Mouse (Mus musculus) liver, adult 2 months (tissue): ENCODE results near the gene Sdha.

Experiments used
- CTCF ChIP-seq: fragments of 200-500 bp; IDR thresholded peaks from 2 replicates; pipeline ENCODE4 v1.5.1; 2011; ENCODE audit warnings: low read depth, low read length, control low read depth
- POLR2A ChIP-seq: fragments of 200-500 bp; IDR thresholded peaks from 2 replicates; pipeline ENCODE4 v1.6.1; 2011; ENCODE audit warnings: low read length, control low read depth; ENCODE audit not compliant: insufficient read depth; ENCODE audit errors: extremely low read depth

- TF ChIP-seq CTCF (no peak), POLR2A (no peak)
Measured at GRCm38 (mm10) chr13:74289646-74290045, 60.4 kb downstream of the Sdha start.
